Mouse (Mus musculus): Measurements from ENCODE around the gene Ppp4r2.

Gene Ppp4r2

DNA sequence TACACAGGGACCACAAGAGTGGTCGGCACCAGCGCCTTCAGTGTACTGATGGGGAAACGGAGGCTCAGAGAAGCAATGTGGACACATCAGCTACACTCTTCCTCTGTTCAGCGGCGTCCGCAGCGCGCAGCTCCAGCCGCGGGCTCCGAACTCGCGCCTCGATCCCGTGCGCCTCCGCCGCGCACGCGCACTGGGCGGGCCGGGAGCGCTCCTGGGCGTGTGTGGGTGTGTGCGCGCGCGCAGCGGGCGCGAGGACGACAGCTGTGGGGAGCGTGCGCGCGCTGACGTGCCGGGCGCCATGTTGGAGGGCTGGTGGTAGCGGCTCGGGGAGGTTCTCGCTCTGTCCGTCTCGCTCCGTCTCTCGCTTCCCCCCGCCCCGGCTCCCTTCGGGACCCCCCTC lies at the start of gene Ppp4r2:
TSS of gene Ppp4r2 (plus strand) at position 268 of the 400 bp plus-strand sequence.
- peak; percentile 93 to 96 for DNase-seq

DNA sequence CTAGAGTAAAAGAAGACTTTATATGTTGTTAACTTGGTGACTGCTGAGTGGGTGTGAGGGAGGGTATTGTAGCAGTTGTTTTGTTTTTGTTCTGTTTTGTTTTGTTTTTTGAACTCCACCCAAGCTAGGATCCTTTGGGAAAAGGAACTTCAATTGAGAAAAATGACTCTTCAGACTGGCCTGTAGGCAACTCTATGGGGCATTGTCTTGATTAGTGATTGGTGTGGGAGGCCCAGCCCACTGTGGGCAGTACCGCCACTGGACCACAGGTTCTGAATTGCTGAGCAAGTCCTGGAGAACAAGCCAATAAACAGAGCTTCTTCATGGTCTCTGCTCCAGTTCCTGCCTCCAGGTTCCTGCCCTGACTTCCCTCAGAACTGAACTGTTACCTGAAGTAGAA lies 45.7 kb upstream of the Ppp4r2 start:
- no peak for DNase-seq

GRCm38 (mm10) chr6:100789161-100789560 lies 44.3 kb upstream of the Ppp4r2 start:
- no peak for DNase-seq

GRCm38 (mm10) chr6:100792055-100792659 lies 41.3 kb upstream of the Ppp4r2 start:
- DNase-seq, result no peak

GRCm38 (mm10) chr6:100792973-100793769 lies 40.3 kb upstream of the Ppp4r2 start:
- no peak for DNase-seq

GRCm38 (mm10) chr6:100795797-100796196 lies 37.6 kb upstream of the Ppp4r2 start:
- DNase-seq, result peak; percentile 31 to 54

DNA sequence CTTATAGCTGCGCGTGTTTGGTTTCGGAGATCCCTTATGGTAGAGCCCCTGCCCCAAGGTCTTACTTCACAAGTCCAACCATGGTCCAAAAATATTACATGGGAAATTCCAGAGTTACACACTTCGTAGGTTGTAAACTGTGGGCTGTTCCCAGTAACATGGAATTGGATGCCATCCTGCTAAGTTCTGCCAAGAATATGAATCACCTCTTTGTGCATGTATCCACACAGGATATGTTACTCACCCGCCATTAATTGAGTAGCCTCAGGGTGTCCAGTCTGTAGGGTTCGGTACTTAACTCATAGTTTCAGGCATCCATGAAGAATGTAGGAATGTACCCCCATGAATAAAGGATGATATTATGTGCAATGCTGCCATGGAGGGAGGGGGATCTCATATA lies 34.1 kb upstream of the Ppp4r2 start:
- no peak for DNase-seq

DNA sequence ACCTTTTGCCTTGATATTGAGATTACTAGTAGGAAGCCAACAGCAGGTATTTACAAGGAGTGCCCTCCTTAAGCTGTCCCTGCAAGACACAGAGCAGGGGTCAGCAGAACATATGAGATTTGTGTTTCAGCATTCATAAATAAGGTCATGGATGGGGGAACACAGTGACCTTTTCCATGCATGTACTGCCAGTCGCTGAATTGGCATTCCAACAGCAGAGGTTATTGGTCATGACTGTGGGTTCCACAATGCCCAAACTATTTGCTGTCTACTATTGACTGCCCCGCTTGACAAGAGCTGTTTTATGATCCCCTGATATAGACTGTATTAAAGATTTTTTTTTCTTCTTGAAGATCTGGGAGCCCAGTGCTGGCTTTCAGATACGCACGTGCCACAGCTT lies 33.7 kb upstream of the Ppp4r2 start:
- no peak for DNase-seq

GRCm38 (mm10) chr6:100800497-100800955 lies 32.9 kb upstream of the Ppp4r2 start:
- DNase-seq, result peak; percentile 37 to 52

DNA sequence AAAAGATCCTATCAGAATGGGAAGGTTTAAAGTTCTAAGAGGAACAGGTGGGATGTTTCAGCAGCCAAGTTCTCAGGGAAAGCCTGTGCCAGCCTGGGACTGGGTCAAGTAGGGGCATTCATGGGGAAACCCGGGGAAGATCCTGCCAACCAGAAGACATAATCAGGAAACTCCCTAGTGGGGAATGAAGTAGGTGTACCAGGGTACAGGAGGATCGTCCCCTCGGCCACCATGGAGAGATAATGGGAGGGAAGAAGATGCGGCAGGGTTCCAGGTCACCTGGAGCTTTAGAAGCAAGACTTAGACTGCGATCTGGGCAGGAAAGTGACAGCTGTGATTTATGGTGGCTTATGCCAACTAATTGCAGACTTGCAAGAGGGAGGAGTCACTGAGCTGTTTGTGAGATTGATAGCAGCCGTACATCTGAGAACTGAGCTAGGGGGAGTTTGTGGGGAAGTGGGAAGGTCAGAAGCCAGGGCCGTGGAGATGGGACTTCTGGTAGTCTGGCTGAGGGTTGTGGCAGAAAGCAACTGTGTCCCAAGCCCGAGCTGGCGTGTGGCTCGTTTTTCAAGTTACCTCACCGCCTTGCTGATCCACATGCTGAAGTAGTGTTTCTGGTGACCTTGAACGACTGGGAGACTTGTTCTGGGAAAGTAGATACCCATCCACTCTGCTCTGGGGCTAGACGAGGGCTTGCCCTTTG lies 30.9 kb upstream of the Ppp4r2 start:
- peak in 1 of 2 experiments; percentile 37 for DNase-seq

- no peak for DNase-seq
Observed at GRCm38 (mm10) chr6:100803250-100803649, 30.2 kb upstream of the Ppp4r2 start.

DNA sequence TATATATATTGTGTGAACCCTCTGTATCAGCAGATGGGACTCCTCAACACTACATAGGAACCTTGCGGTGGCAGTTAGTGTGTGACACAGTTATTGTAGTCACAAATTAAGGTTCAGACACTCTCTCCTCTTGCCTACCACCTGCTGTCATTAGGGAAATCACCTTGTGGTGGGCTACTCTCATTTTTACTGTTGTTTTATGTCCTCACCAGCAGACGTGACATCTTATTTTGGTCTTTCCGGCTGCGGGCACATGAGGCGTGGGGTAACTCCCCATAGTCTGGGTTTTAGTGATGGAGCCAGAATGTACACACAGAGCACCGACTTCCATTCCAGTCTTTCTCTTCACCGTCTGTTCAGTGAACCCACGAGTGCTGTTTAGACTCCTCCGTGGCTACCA lies 26.2 kb upstream of the Ppp4r2 start:
- no peak for DNase-seq

DNA sequence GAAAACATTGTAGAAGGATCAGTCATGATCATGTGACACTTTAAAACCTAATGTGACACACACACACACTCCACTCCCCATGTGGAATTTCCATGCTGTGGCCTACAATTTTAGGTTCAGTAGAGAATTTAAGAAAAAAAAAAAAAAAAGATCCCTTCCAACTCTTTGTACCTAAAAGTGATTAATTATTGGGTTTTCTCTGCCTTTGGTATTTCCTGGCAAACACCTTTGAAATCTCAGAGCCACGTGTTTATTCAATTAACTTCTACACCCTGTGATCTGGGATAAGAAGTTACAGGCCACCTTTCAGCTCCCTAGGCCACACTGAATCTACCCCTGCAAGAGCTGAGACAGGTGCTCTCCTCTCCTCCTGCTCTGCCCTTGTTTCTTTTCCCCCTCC lies 25.7 kb upstream of the Ppp4r2 start:
- DNase-seq, result no peak

GRCm38 (mm10) chr6:100808221-100808778 lies 25.1 kb upstream of the Ppp4r2 start:
- DNase-seq, result no peak

DNA sequence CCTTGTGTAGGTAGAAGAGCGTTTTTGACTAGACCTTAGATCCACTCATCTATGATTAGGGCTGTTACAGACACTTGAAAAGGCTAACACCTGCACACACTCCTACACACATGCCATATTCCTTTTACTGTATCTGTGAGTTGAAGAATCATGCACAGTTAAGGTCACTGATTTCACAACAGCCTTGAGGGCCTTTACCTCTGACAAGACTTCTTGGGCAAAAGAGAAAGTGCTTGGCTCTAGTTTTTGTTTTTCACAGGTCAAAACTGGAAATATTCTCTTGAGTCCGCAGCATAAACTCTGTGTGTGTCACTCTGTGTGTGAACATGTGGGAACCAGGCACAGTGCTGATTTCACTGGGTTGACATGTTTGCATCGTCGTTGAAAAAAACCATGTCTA lies 23.3 kb upstream of the Ppp4r2 start:
- DNase-seq, result no peak

- DNase-seq, result no peak
Observed at GRCm38 (mm10) chr6:100811731-100812130, 21.7 kb upstream of the Ppp4r2 start.

- no peak for DNase-seq
Observed at GRCm38 (mm10) chr6:100821367-100821766, 12.1 kb upstream of the Ppp4r2 start.

DNA sequence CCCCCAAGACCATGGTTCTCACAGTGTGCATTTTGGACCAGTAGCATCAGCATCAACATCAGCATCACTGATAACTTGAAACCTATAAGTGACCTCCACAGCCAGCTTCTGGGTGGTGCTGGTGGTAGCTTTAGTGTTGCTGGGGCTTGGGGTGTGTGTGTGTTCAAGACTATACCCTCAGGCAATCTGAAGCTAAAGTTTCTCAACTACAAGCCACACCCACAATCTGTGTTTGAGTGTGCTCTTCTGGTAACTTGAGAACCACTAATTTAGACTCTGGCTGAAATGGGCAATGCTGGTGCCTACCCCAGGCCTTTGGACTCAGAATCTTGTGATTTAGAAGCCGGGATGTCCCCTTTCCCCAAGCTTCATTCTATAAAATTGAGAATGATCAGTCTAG lies 10.1 kb upstream of the Ppp4r2 start:
- no peak for DNase-seq

DNA sequence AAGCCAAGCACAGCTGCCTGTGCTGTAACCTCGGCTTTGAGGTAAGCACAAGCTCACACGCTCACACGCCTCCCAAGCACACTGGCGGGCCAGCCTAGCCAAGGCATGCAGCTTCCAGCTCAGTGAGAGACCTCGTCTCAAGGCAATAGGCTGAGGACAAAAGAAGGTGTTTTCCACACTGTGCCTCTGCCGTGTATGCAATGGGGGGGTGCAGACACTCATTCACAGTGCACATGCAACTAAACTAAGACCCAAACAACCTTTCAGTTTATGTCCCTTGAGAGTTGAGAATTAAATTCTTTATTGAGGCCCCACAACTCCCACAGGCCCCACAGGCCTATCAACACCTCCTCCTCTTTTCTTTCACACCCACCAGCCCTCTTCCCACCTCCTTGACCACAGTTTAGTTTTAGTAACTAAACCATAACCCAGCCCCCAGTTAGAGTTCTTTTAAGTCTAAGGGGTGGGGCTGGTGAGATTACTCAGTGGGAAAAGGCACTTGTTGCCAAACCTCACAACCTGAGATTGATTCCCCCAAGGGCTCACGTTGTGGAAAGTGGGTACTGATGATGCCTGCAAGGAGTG lies 8.9 kb upstream of the Ppp4r2 start:
- peak; percentile 10 to 24 for DNase-seq

DNA sequence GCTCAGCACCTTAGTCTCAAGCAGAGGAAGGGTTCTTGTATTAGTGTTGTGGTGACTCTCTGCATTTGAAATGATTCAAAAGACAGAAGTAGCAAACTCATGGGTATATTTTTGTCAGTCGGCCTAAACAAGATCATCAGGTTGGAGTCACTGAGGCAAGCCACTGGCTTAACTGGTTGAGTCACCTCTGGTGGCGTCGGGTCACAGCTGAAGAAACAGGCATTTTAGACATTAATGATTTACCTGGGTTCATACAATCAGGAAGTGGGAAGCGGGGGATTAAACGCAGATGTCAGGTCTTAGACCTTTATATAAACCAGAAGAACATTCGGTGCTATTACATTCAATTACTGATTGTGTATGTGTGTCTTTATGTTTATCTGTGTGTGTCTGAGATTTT lies 7.4 kb upstream of the Ppp4r2 start:
- peak; percentile 47 to 69 for DNase-seq

GRCm38 (mm10) chr6:100828565-100828964 lies 4.9 kb upstream of the Ppp4r2 start:
- DNase-seq, result no peak

GRCm38 (mm10) chr6:100829770-100830169 lies 3.7 kb upstream of the Ppp4r2 start:
- no peak for DNase-seq

DNA sequence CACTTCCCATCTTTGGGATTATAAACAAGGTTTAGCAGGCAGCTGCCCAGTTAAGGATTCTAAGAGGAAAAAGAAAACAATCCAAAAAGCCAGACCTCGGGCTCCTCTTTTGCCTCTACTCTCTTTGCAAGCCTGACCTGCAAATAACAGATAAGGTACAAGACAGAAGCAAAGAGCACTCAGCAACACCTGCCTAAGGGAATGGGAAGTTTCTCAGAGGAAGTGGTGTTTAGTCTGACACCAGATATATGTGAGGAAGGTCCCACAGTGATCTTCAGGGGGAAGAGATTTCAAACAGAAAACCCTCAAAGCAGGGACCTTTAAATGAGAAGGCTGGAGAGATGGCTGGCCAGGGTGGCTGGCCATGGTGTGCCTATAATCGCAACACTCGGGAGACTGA lies 2.2 kb upstream of the Ppp4r2 start:
- no peak for DNase-seq

Data from kidney, postnatal 4 days (tissue).